Mouse (Mus musculus): ENCODE data around the gene Vamp8.

- TF ChIP-seq POLR2A (IDR thresholded peaks at IDR 0.05; ENCODE audit: insufficient read depth, low read length) (no peak), EP300 (IDR thresholded peaks at IDR 0.05; ENCODE audit: insufficient read depth, low read depth, low read length) (no peak)
These were observed 29.9 kb downstream of the Vamp8 start for GRCm38 (mm10) chr6:72360599-72360935.

Data from ES-Bruce4 (cell line).